Mouse (Mus musculus): ENCODE results near the gene Phldb2.

DNA sequence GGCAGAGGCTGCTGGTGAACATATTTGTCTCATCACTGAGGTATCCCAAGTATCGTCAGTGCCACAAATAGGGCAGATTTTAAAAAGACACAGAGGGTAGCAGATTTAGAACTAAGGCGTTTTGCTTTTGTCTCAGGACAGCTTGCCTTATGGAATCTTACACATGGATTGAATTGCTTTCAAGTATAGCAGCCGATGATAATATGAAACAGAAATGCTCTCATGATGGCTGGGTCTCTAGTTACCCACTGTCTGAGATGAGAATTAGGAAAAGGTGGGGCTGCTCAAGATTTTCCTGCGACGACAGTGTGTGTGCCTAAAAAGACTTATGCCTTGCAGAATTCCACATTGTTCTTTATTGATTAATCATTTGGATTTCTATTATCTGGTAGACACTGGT is 58.4 kb downstream of the Phldb2 start:
- no peak for TF ChIP-seq CTCF (IDR thresholded peaks at IDR 0.05; ENCODE audit: control insufficient read depth, insufficient read depth, insufficient read length)
- no peak for TF ChIP-seq USF1 (IDR thresholded peaks at IDR 0.05; ENCODE audit: low read depth)
- no peak for TF ChIP-seq MYOG (IDR thresholded peaks at IDR 0.05; ENCODE audit: control insufficient read depth, extremely low read depth, insufficient read length)
- TF ChIP-seq CEBPB (IDR thresholded peaks at IDR 0.05; ENCODE audit: low read depth) = no peak
- no peak for TF ChIP-seq MAX (IDR thresholded peaks at IDR 0.05)
- TF ChIP-seq MYOD1 (IDR thresholded peaks at IDR 0.05; ENCODE audit: control insufficient read depth, insufficient read length, low read depth) = no peak
- TF ChIP-seq FOSL1 (IDR thresholded peaks at IDR 0.05; ENCODE audit: insufficient read depth, low read length, poor library complexity, severe bottlenecking) = no peak
